Mouse (Mus musculus) embryonic facial prominence, embryonic 10.5 days (tissue): ENCODE measurements around the gene Rrnad1. TPM values are rescaled to one million over a fixed set of nuclear protein-coding genes. Genes with fewer than 3 reads are reported as not detected.
A peak's percentile ranks its signal among the peaks of the same experiment; 100 is the strongest.
"Not testable (repeated sequence)": the region's sequence is repeated elsewhere in the genome, so short reads cannot be mapped to it uniquely, and the experiment has no call there.

ENCODE experiments used
- DNase-seq: peaks from one replicate; pipeline ENCODE4 v3.0.0-alpha.2; 2017; ENCODE audit warnings: low spot score
- H3K27ac ChIP-seq: fragments of 300-500 bp; sonication (generic); replicated peaks from 2 replicates; pipeline ENCODE4 v1.5.1; 2016; ENCODE audit warnings: mild to moderate bottlenecking
- H3K27me3 ChIP-seq: fragments of 300-500 bp; sonication (generic); replicated peaks from 2 replicates; pipeline ENCODE4 v1.6.1; 2016; ENCODE audit warnings: low read depth, mild to moderate bottlenecking; ENCODE audit not compliant: poor library complexity, severe bottlenecking
- H3K36me3 ChIP-seq: fragments of 300-500 bp; sonication (generic); replicated peaks from 2 replicates; pipeline ENCODE4 v1.6.1; 2016; ENCODE audit warnings: mild to moderate bottlenecking, moderate library complexity
- H3K4me1 ChIP-seq: fragments of 300-500 bp; sonication (generic); 2 replicates; pipeline ENCODE4 v1.6.1; 2016
- H3K4me3 ChIP-seq: fragments of 300-500 bp; sonication (generic); 2 replicates; pipeline ENCODE4 v1.5.1; 2016; ENCODE audit warnings: mild to moderate bottlenecking, moderate library complexity
- H3K9me3 ChIP-seq: fragments of 300-500 bp; sonication (generic); 2 replicates; pipeline ENCODE4 v1.6.1; 2016; ENCODE audit warnings: mild to moderate bottlenecking
- WGBS: fragments of 180-500 bp; shearing (Covaris S2); methylation state at CpG from one replicate; pipeline ENCODE4 v1.1.7; 2016; 5-methylcytosine and 5-hydroxymethylcytosine counted together
- polyA plus RNA-seq: library from polyadenylated mRNA; unstranded; fragments of >200 nt; fragmentation: Nextera tagmentation; extraction: Ambion mirVana; gene quantifications from 2 replicates; pipeline ENCODE4 v1.2.1, GENCODE M21; 2016

Gene Rrnad1
- polyA plus RNA-seq, 1 experiment from 2014 or later = 21.5 TPM

DNA sequence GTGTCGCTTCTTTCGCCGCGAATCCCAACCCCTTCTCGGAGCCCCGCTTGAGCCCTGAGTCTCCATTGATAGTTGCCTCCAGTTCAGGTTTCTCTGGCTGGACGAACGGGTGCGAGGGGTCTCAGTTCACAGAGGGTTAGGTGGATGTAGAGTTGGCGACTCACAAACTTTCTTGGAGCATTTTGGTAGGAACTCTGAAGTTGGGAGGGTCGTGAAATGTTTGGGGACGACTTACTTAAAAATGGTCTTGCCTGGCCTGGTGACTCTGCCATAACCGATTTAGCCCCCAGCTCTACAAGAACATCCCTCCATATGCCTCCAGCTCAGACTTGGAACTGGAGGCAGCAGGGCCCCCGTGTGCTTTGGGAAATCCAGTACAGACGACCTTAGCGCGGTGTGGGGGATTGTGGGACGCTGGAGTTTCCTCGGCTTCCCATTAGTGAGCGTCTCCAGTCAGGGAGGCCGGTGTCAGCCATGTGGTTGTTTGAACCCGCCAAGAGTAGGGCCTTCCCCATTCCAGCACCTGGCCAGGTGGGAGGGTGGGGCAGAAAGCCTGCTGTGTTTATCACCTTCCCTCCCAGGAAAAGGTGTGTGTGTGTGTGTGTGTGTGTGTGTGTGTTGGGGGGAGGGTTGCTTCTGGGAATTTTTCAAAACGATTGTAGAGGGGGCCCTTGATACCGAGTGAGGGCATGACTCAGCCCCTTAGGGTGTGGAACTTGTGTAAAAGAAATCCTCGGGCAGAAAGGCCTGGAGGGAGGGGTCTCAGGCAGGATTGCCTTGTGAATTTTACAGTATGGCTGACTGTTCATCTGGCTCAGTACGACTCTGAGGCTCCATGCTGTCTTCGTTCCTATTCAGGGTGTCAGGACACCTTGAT, 23.3 kb downstream of the Rrnad1 start:
- WGBS = under 1% methylated on average over 27 of the region's 27 CpGs
- Histone ChIP-seq H3K4me1 (peaks cover 59% of the 10 kb centered on the region), H3K27ac (peak overlapping the region; percentile 99), H3K9me3 (no peaks in the 10 kb centered on the region), H3K4me3 (peak overlapping the region; percentile 99), H3K36me3 (0 out of 2 replicates have a peak, but pooled peaks cover 3% of the 10 kb centered on the region), H3K27me3 (no peaks in the 10 kb centered on the region)
- DNase-seq = peak; percentile 61

DNA sequence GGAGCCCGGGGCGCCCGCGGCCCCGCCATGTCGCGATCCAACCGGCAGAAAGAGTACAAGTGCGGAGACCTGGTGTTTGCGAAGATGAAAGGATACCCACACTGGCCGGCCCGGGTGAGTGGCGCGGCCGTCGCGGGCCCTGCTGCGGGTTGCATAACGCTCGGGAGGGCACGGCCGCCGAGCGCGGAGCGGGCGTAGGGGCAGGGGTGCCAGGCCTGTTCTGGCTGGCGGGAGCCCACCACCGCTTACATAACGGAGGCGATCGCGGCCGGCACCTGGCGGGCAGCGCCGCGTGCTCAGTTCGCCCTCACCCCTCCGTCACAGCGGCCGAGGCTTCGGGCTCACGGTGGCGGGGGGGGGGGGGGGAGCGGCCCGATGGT, 23.9 kb downstream of the Rrnad1 start:
- Histone ChIP-seq H3K4me1 (peaks cover 53% of the 10 kb centered on the region), H3K27ac (peak overlapping the region; percentile 99), H3K36me3 (0 out of 2 replicates have a peak, but pooled peaks cover 3% of the 10 kb centered on the region), H3K27me3 (no peaks in the 10 kb centered on the region), H3K4me3 (peak overlapping the region; percentile 99), H3K9me3 (no peaks in the 10 kb centered on the region)
- WGBS = under 1% methylated on average over 42 of the region's 47 CpGs
- DNase-seq = no peak

DNA sequence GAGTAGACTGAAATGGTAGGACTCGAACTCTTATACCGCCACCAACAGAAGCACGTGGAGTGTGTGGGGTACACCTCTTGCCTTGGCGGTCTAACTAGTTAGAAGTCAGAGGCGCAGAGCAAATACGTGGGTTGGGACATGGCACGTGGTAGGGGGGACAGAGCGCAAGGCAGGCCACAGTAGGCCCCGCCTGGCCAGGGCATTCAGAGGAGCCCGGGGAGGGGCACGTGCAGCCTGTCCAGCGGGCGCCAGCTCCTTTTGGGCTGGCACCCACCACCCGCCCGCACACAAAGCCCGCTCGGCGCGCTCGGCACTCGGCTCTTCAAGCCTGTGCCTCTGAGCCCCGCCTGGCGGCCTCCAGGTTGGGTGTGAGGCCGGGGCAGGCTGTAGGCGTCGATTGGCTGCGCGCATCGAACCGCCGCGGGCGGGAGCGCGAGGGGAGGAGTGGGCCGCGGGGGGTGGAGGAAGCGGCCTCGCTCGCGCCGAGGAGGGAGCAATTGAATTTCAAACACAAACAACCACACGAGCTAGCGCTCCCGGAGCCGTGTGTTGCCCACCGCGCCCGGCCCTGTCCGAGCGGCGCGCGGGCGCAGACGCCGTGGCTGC, 24.5 kb downstream of the Rrnad1 start, which contains the start of gene Hdgf:
TSS of gene Hdgf (plus strand) at position 442 of the 606 bp plus-strand sequence.
- WGBS = 1% methylated on average over 57 of the region's 57 CpGs
- Histone ChIP-seq H3K36me3 (no peaks in the 10 kb centered on the region), H3K9me3 (no peaks in the 10 kb centered on the region), H3K27me3 (no peaks in the 10 kb centered on the region), H3K4me1 (peaks cover 47% of the 10 kb centered on the region), H3K27ac (peak within 1 kb of the TSS; percentile 99), H3K4me3 (peak within 1 kb of the TSS; percentile 99)
- DNase-seq = peak; percentile 99

DNA sequence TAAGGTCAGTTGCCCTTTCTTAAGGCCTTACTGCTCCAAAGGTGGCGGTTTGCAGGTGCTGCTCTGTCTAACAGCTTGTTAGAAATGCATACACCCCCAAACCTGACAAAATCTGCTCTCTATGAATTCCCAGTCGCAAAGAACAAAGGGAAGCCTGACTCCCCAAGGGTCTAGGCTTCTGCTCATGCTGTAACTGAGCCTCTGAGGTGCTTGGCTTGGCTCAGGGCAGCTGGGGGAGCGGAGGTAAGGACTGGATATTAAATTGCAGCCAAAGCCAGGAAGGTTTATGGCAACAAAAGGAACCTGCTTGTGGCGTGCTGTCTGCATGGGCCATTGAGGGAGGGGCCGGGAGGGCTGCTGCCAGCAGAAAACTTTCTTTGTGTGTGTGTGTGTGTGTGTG, 26.7 kb downstream of the Rrnad1 start:
- Histone ChIP-seq H3K4me3 (no peak overlapping the region), H3K36me3 (no peaks in the 10 kb centered on the region), H3K4me1 (peaks cover 25% of the 10 kb centered on the region), H3K27ac (peak overlapping the region; percentile 76), H3K27me3 (no peaks in the 10 kb centered on the region), H3K9me3 (no peaks in the 10 kb centered on the region)
- DNase-seq = peak; percentile 20
- 55% methylated on average over 5 of the region's 5 CpGs for WGBS

DNA sequence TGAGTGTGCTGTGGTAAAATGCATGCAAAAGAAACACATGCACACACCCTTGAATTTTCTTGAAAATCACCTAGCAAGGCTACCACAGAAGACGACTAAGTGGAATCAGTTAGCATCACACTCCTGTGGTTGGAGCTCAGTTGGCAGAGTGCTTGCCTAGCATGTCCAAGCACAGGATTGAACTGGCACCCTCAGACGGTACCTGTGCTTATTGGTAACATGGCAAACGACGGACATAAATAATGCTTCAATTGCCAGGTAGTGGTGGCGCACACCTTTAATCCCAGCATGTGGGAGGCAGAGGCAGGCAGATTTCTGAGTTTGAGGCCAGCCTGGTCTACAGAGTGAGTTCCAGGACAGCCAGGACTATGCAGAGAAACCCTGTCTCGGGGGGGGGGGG, 28.6 kb downstream of the Rrnad1 start:
- not testable (repeated sequence) for H3K27me3 ChIP-seq, H3K27ac ChIP-seq, H3K9me3 ChIP-seq, DNase-seq, H3K36me3 ChIP-seq, H3K4me3 ChIP-seq, H3K4me1 ChIP-seq
- WGBS = 83% methylated on average over 6 of the region's 6 CpGs

DNA sequence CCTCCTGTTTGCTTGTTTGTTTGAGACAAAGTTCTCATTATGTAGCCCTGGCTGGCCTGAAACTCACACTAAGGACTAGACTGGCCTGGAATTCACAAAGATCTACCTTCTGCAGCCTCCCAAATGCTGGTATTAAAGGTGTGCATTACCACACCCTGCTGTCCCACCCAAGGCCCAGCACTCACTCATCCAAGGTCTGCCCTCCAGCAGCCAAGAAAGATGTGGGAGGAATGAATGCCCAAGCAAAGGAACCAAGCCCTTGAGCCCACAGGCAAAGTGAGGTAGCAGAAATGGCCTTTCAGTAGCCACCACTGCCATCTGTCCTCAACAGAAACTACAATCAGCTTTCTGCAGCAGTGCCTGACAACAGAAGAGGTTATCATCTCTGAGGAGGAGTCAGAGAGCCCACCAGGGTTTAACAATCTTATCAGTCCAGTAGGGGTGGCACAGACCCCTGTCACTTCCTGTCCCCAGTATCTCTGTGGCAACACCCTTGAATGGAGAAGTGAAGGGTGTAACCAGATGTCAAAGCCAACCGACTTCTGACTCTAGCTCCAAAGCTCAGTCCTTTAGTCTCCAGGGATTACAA, 29.4 kb downstream of the Rrnad1 start:
- H3K4me1 ChIP-seq = peaks cover 8% of the 10 kb centered on the region
- H3K27me3 ChIP-seq = no peaks in the 10 kb centered on the region
- H3K27ac ChIP-seq = no peak overlapping the region; the same call in 1 of the 2 replicates
- DNase-seq = no peak
- no peak overlapping the region for H3K4me3 ChIP-seq
- H3K36me3 ChIP-seq = no peaks in the 10 kb centered on the region
- H3K9me3 ChIP-seq = no peaks in the 10 kb centered on the region
- 51% methylated on average over 1 of the region's 1 CpGs for WGBS

DNA sequence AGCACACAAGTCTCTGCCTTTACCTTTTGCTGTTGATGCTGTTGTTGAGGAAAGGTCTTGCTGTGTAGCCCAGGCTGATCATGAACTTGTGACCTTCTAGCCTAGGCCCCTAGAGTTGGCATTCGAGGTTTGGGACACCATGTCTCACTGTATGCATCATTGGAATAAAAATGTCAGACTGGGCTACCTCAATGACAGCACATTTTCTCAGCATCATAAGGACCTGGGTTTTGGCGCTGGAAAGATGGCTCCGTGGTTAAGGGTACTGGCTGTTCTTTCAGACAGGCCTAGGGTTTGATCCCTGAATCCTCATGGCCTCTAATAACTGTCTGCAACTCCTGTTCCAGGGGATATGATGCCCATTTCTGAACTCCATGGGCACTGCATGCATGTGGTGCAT, 30.7 kb downstream of the Rrnad1 start:
- no peak for DNase-seq
- Histone ChIP-seq H3K4me1 (peaks cover 3% of the 10 kb centered on the region; the same call in 1 of the 2 replicates), H3K9me3 (no peaks in the 10 kb centered on the region), H3K27ac (no peak overlapping the region), H3K4me3 (no peak overlapping the region), H3K36me3 (no peaks in the 10 kb centered on the region), H3K27me3 (no peaks in the 10 kb centered on the region)
- 82% methylated on average over 3 of the region's 3 CpGs for WGBS

DNA sequence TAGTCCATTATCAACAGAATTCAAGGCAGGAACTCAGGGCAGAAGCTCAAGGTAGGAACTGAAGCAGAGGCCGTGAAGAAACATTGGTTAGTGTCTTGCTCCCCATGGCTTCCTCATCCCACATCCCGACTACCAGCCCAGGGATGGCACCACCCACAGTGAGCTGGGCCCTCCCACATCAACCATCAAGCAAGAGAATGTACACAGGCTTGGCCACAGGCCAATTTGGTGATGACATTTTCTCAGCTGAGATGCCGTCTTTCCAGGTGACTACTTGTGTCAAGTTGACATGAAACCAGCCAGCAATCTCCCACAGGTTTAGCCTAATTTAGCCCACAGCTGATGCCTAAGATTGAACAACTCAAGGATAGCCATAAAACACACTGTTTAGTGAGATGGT, 31.3 kb downstream of the Rrnad1 start:
- DNase-seq = no peak
- Histone ChIP-seq H3K4me3 (no peak overlapping the region), H3K9me3 (no peaks in the 10 kb centered on the region), H3K36me3 (no peaks in the 10 kb centered on the region), H3K4me1 (peaks cover 3% of the 10 kb centered on the region; the same call in 1 of the 2 replicates), H3K27ac (no peak overlapping the region), H3K27me3 (no peaks in the 10 kb centered on the region)
- whole genome bisulfite sequencing = 77% methylated on average over 3 of the region's 3 CpGs

DNA sequence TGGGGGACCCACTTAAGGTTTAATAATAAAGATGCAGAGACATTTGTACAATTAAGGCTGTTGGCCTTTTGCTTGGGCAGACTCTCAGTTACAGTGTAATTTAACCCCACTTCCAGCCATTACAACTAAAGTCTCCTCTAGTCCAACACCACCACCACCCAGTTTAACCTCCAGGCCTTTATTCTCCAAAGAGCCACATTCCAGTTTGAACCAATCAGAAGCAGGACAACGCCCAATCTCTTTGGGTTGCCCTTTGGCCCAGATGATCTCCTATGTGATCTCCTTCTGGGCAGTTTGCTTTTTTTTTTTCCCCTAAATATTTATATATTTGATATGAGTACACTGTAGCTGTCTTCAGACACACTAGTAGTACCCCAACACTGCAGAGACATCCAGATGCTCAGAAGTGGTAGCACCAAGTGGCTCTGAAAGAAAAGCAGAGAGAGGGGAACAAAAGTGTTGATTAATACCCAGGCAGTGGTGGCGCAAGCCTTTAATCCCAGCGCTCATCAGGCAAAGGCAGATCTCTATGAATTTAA, 37.1 kb downstream of the Rrnad1 start:
- Histone ChIP-seq H3K36me3 (no peaks in the 10 kb centered on the region), H3K4me3 (no peak overlapping the region), H3K27me3 (no peaks in the 10 kb centered on the region), H3K27ac (no peak overlapping the region), H3K4me1 (no peaks in the 10 kb centered on the region), H3K9me3 (no peaks in the 10 kb centered on the region)
- 76% methylated on average over 3 of the region's 3 CpGs for WGBS
- no peak for DNase-seq

DNA sequence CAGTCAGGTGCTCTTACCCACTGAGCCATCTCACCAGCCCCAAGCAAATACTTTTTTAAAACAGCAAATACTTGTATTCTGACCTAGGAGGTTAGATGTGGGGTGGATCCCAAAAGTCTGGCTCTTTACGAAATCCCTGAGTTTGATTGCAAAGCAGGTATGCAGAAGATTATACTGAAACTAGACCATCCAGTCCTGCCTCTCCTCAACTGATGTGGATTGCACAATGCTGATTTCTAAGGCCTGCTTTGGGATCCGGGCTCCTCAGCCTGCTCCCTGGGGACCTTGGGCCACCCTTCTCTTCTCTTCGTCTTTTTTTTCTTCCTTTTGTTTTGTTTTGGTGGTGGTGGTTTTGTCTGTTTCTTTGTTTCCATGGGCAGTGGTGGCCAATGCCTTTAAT, 39.0 kb downstream of the Rrnad1 start:
- no peaks in the 10 kb centered on the region for H3K4me1 ChIP-seq
- H3K36me3 ChIP-seq = no peaks in the 10 kb centered on the region
- H3K27ac ChIP-seq = no peak overlapping the region
- H3K9me3 ChIP-seq = no peaks in the 10 kb centered on the region
- H3K27me3 ChIP-seq = no peaks in the 10 kb centered on the region
- WGBS = 50% methylated on average over 3 of the region's 3 CpGs
- DNase-seq = no peak
- no peak overlapping the region for H3K4me3 ChIP-seq

DNA sequence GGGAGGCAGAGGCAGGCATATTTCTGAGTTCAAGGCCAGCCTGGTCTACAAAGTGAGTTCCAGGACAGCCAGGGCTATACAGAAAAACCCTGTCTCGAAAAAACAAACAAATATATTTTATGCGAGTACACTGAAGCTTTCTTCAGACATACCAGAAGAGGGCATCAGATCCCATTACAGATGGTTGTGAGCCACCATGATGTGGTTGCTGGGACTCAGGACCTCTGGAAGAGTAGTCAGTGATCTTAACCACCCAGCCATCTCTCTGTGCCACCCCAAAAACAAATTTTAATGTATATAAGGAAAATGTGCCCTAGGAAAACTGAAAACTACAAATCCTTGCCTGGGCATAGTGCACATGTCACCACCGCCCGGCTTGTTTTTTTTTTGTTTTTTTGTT, 43.1 kb downstream of the Rrnad1 start:
- WGBS = 81% methylated on average over 4 of the region's 4 CpGs
- H3K27me3 ChIP-seq, H3K36me3 ChIP-seq, H3K4me3 ChIP-seq, DNase-seq, H3K9me3 ChIP-seq, H3K27ac ChIP-seq: not testable (repeated sequence)
- H3K4me1 ChIP-seq = peaks cover 18% of the 10 kb centered on the region

DNA sequence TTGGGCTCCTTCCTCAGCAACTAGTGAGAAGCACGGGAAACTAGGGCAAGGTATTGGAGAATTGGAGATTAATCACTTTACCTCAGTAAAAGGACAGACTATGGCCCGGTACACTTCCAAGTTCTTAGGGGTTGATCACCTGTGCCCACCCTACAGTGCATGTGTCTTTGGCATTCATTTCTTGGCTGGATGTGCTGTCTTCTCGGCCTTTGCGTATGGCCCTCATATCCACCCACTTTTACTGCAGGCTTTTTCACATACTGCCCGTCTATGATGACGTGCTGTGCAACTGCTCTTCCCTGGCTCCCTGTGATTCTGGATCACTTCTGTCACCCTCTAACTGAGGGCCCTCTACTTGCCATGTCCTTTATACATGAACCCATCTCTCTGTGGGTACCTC, 44.1 kb downstream of the Rrnad1 start:
- H3K27me3 ChIP-seq = no peaks in the 10 kb centered on the region
- H3K4me1 ChIP-seq = peaks cover 18% of the 10 kb centered on the region
- no peaks in the 10 kb centered on the region for H3K9me3 ChIP-seq
- WGBS = 87% methylated on average over 6 of the region's 6 CpGs
- H3K27ac ChIP-seq = no peak overlapping the region
- peak overlapping the region; percentile 94 for H3K4me3 ChIP-seq
- DNase-seq = no peak
- H3K36me3 ChIP-seq = peaks cover 15% of the 10 kb centered on the region
